Mouse (Mus musculus): ENCODE measurements around the gene Gm5460.

Gene Gm5460

GRCm38 (mm10) chr14:34077222-34077621 is 60.7 kb downstream of the Gm5460 start:
- no peak for DNase-seq

DNA sequence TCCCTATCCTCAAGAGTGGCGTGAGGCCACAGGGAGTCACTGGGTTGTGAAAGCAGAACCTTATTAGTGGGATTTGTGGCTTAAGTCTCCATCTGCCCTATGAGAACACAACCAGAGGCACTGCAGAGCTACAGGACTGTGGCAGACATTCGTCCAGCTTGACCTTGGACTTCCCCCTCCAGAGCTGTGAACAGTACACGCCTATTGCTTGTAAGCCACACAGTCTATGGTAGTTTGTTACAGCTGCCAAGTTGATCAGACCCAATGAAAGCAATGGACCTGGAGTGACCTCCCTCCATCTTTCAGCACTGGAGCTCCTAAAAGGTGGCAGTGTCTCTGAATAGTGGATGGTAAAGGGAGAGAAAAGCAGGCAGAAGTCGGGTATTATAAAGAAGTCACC is 61.7 kb downstream of the Gm5460 start:
- no peak for DNase-seq

- peak; percentile 74 for DNase-seq
Observed at GRCm38 (mm10) chr14:34080321-34080997, 63.9 kb downstream of the Gm5460 start.

DNA sequence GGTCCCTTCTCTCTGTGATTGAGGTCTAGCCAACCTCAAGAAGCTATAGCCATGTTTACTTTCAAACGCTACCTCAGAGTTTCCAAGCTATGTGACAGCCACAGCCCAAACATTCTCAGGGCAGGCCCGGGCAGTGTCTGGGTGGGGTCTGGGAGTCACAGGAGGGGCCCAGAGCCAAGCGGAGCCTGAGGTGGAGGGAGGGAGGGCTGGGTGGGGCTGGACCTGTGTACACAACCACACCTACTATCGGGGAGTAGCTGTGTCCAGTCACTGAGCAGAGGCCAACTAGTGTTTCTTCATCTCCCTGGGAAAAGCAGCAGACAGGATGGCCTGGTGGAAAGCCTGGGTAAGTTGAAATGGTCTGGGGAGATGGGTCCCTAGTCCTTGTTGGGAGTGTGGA is 69.2 kb downstream of the Gm5460 start, which contains the start of gene Anxa8:
Anxa8 (plus strand) TSS at position 251 of the 400 bp plus-strand sequence.
- no peak for DNase-seq

DNA sequence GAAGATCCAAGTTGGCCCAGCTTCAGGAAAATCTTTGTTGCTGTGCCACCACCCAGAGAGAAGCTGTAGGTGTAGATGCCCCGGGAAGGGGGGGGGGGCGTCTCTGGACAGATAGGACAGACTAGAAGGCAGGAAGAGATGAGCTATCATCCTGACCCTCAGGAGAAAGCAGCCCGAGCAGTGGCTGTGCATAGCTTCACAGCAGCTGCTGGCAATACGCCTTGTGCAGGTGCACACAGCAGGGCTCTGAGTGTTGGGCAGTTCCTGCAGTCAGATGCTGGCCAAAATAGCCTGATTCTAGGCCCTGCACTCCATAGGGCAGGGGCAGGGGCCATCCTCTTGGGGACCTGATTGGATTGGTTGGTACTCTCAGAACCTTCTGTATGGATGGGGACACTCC is 70.2 kb downstream of the Gm5460 start:
- no peak for DNase-seq

GRCm38 (mm10) chr14:34087856-34088398 is 71.4 kb downstream of the Gm5460 start:
- DNase-seq, result no peak

DNA sequence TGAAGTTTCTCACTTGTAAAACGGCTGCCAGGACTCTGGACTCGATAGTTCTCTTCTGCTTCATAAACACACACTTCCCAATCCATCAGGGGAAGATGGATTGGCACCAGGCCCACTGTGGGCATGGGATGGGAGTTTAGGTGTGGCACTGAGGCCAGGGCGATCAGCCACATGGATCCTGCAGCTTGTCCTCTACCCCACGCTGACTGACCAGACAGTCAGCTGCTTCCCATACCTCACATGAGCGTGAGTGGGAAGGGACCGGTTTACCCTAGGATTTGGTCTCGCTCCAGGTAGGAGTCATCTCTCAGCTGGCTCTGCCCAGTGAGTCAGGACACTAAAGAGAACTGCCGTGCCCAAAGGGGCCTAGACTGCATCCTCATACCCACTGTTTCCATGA is 73.2 kb downstream of the Gm5460 start:
- DNase-seq, result no peak

DNA sequence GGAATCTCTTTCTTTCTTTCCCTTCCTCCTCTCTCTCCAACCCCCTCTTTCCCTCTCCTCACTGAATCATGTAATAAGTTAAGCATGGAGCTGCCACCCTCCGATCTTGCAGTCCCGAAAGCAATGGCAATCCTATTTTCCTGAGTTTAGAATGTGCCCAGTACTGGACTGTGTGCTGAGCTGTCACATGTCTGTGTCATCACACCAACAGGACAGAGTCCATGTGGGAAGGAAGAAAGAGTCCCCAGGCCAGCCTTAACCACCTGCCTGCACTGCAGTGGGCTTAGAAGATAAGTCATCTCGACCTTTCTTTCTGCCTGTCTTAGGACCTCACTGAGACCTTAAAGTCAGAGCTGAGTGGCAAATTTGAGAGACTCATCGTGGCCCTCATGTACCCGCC is 74.9 kb downstream of the Gm5460 start:
- no peak for DNase-seq

GRCm38 (mm10) chr14:34092856-34093255 is 76.3 kb downstream of the Gm5460 start:
- no peak for DNase-seq

DNA sequence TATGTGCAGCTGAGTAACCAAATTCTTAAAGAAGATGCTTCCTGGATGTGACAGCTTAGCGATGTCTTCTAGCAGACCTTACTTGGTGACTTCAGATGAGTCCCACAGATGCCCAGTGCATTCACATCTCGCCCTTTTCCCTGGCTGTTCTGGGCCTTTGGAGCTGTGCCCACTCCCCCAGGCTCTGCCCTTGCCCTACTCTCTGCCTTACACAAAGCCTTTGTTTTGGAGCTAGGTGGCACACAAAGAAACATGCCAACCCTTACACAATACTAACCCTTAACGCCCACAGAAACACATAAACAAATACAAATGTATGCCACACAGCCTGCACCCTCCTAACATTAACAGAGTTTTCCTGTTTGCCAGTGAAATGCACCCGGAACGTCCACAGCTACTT is 79.6 kb downstream of the Gm5460 start:
- DNase-seq, result no peak

All from thymus, postnatal 4 days (tissue).